Mouse (Mus musculus) adrenal gland, postnatal 4 days (tissue): ENCODE measurements around the gene Ezr. TPM values are rescaled to one million over a fixed set of nuclear protein-coding genes. Genes with fewer than 3 reads are reported as not detected.

Experiments
- DNase-seq, 2 experiments: peaks; one replicate each; pipeline ENCODE4 v3.0.0; 2021 to 2022; ENCODE audit warnings: low spot score in 2 of 2, mixed read lengths in 2 of 2
- total RNA-seq, 2 experiments: library from RNA; stranded (reverse); gene quantifications; 2 replicates each; pipeline ENCODE4 v1.2.3; 2021

Gene Ezr
- total RNA-seq, 2 experiments from 2014 or later: 23.7 to 60.5 TPM

- no peak for DNase-seq
Observed at GRCm38 (mm10) chr17:6745503-6745902, 37.1 kb downstream of the Ezr start.

GRCm38 (mm10) chr17:6744871-6745270 lies 37.7 kb downstream of the Ezr start:
- DNase-seq: no peak

GRCm38 (mm10) chr17:6744366-6744765 lies 38.2 kb downstream of the Ezr start:
- no peak for DNase-seq

GRCm38 (mm10) chr17:6743787-6744239 lies 38.8 kb downstream of the Ezr start:
- no peak for DNase-seq

GRCm38 (mm10) chr17:6743039-6743575 lies 39.5 kb downstream of the Ezr start:
- DNase-seq: no peak

GRCm38 (mm10) chr17:6742083-6743038 lies 40.2 kb downstream of the Ezr start:
- DNase-seq: no peak

- no peak for DNase-seq
Observed at GRCm38 (mm10) chr17:6741271-6741670, 41.3 kb downstream of the Ezr start.

GRCm38 (mm10) chr17:6740331-6741170 lies 42.0 kb downstream of the Ezr start:
- no peak for DNase-seq

- DNase-seq: peak in 1 of 2 experiments; percentile 2
Observed at GRCm38 (mm10) chr17:6739756-6740155, 42.8 kb downstream of the Ezr start.

GRCm38 (mm10) chr17:6739266-6739665 lies 43.3 kb downstream of the Ezr start:
- DNase-seq: peak in 1 of 2 experiments; percentile 1

- peak in 1 of 2 experiments; percentile 0 for DNase-seq
Observed at GRCm38 (mm10) chr17:6738836-6739235, 43.7 kb downstream of the Ezr start.

GRCm38 (mm10) chr17:6737273-6737997 lies 45.1 kb downstream of the Ezr start:
- DNase-seq: no peak

GRCm38 (mm10) chr17:6736306-6737272 lies 46.0 kb downstream of the Ezr start:
- DNase-seq: no peak

- DNase-seq: no peak
Observed at GRCm38 (mm10) chr17:6734746-6735441, 47.7 kb downstream of the Ezr start.

- DNase-seq: no peak
Observed at GRCm38 (mm10) chr17:6733322-6733875, 49.2 kb downstream of the Ezr start.

GRCm38 (mm10) chr17:6732665-6733064 lies 49.9 kb downstream of the Ezr start:
- no peak for DNase-seq

GRCm38 (mm10) chr17:6731634-6732033 lies 51.0 kb downstream of the Ezr start:
- DNase-seq: no peak

GRCm38 (mm10) chr17:6731132-6731531 lies 51.5 kb downstream of the Ezr start:
- no peak for DNase-seq
